Mouse (Mus musculus) kidney, adult 2 months (tissue): ENCODE results near the gene Kif16b.

ENCODE experiments used
- CTCF ChIP-seq: fragments of 200-500 bp; conservative IDR thresholded peaks from 2 replicates; pipeline ENCODE4 v1.5.1; 2011; ENCODE audit warnings: low read depth, mild to moderate bottlenecking, control low read depth, low read length, moderate library complexity, mixed read lengths; ENCODE audit not compliant: insufficient read depth, insufficient read length
- POLR2A ChIP-seq: fragments of 200-500 bp; IDR thresholded peaks from one replicate; pipeline ENCODE4 v1.6.1; 2011; ENCODE audit warnings: low read depth, low read length, control low read depth

DNA sequence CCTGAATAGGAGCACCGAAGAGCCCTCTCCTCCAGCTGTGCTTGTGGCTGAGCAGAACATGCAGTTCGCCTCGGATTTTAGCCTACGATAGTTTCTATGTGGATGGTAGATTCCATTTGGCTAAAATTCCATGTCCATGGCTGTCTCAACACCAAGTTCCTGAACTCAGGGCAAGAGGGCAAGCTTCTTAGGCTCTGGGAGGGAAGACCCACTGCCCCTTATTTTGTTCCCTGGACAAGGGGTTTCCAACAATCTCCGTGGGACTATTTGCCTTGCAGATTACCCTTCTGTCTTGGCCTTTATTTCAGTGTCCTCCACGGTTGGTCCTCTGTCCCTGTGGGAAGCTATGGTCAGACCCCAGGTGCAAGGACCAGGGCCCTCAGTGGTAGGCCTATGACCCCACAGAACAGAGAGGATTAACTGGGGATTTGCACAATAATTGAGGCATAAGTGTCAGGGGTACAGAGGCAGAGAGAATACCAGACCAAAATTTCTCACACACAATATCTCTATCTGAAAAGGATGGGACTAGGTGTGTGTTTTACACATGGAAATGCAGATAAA lies 267.3 kb downstream of the Kif16b start:
- TF ChIP-seq CTCF (no peak), POLR2A (no peak)
